Mouse (Mus musculus): ENCODE data around the gene Tmem52b. TPM values are rescaled to one million over a fixed set of nuclear protein-coding genes. Genes with fewer than 3 reads are reported as not detected.

Gene Tmem52b
- polyA plus RNA-seq, 1 experiment from 2014 or later = 0.19 TPM

DNA sequence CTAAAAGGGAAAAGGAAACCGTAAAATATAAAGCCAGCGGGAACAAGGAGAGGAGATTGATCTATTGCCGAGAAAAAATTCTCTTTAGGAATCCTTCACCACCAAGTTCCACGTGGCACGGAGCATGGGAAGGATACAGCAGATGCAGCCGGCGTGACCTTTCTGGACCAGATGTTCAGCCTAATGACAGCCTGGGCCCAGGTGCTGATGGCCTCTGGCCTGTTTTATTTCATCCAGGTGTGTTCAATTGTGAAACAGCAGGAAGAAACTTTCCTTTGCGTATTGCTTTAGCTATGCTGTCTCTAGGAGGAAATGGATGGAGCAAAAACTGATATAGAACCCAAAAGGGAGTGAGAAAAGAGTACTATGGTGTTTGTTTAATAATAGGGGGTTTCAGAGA is 513 bp downstream of the Tmem52b start:
- Histone ChIP-seq H3K36me3 (no peaks in the 10 kb centered on the region), H3K9ac (no peak overlapping the region), H3K27me3 (no peaks in the 10 kb centered on the region), H3K4me3 (no peak overlapping the region), H3K4me2 (no peak overlapping the region), H3K27ac (no peak overlapping the region), H3K4me1 (peaks cover 3% of the 10 kb centered on the region; the same call in 1 of the 2 replicates), H3K9me3 (no peaks in the 10 kb centered on the region)
- ATAC-seq (ENCODE audit: insufficient number of reproducible peaks, low FRiP score, low TSS enrichment, low read depth) = no peak
- WGBS = 16% methylated on average over 8 of the region's 8 CpGs

DNA sequence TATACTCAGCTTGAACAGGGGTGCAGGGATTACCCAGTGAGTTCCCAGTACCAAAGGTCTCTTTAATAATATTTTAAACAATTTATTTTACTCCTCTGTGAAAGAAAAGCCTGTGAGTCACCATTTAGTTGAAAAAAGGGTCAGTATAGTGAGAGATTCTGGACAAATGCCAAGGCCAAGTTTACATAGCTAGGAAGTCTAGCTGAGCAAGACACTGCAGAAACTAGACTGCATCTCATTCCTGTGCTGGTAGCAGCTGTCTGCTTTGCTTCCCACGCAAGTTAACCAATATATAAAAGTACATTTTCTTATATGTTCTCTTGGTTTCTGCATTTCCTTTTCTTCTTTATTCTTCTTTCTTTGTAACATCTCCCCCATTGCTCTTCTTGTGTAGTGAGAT is 1.1 kb downstream of the Tmem52b start:
- no peak for ATAC-seq (ENCODE audit: insufficient number of reproducible peaks, low FRiP score, low TSS enrichment, low read depth)
- Histone ChIP-seq H3K4me2 (no peak overlapping the region), H3K27me3 (no peaks in the 10 kb centered on the region), H3K36me3 (no peaks in the 10 kb centered on the region), H3K4me1 (peaks cover 3% of the 10 kb centered on the region; the same call in 1 of the 2 replicates), H3K9ac (no peak overlapping the region), H3K4me3 (no peak overlapping the region), H3K27ac (no peak overlapping the region), H3K9me3 (no peaks in the 10 kb centered on the region)
- 42% methylated on average over 1 of the region's 1 CpGs for WGBS

DNA sequence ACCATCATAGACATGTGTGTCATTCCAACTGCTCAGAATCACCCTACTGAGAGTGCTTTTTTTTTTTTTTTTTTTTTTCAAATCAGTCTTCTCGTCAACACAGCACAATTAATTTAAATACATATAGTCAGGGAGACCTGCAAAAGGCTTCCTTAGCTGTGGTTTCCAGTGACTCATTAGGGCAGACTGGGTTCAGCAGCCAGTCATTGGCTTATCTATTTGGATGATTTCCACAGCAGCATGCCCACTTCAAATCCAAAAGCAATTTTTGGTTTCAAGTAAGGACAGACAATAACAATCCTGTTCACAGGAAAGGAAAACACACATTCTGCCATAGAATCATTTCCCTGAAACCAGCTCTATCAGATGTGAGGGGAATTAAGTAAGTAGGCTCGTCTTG is 2.0 kb downstream of the Tmem52b start:
- no peak for ATAC-seq (ENCODE audit: insufficient number of reproducible peaks, low FRiP score, low TSS enrichment, low read depth)
- 58% methylated on average over 2 of the region's 2 CpGs for WGBS
- H3K36me3 ChIP-seq = no peaks in the 10 kb centered on the region

DNA sequence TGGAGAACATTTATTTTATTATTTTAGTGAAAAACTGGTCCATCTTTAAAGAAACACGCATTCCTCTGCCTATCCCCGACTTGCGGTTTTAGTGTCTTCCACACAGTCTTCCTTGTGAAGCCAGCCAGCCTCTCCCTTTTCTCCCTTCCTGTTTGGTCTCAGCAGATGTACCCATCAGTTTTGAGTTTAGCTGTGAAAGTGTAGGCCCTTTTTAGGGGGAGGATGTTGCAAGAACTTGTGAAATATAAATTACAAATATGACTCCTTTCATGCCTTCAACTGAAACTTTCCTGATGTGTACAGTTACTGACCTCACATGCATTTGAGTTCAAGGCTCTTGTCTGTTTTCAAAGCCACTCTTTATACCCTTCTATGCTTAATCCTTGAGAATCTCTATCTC is 2.7 kb downstream of the Tmem52b start:
- Histone ChIP-seq H3K4me3 (no peak overlapping the region), H3K36me3 (no peaks in the 10 kb centered on the region), H3K9me3 (no peaks in the 10 kb centered on the region), H3K27ac (no peak overlapping the region), H3K27me3 (no peaks in the 10 kb centered on the region), H3K4me1 (peaks cover 3% of the 10 kb centered on the region; the same call in 1 of the 2 replicates), H3K9ac (no peak overlapping the region), H3K4me2 (no peak overlapping the region)
- no peak for ATAC-seq (ENCODE audit: insufficient number of reproducible peaks, low FRiP score, low TSS enrichment, low read depth)
- WGBS = 83% methylated on average over 3 of the region's 3 CpGs

More for the DNA sequence above, 2.0 kb downstream of the Tmem52b start:
- Histone ChIP-seq H3K4me2 (no peak overlapping the region), H3K4me1 (peaks cover 3% of the 10 kb centered on the region; the same call in 1 of the 2 replicates), H3K9me3 (no peaks in the 10 kb centered on the region), H3K27ac (no peak overlapping the region), H3K27me3 (no peaks in the 10 kb centered on the region), H3K9ac (no peak overlapping the region), H3K4me3 (no peak overlapping the region)

DNA sequence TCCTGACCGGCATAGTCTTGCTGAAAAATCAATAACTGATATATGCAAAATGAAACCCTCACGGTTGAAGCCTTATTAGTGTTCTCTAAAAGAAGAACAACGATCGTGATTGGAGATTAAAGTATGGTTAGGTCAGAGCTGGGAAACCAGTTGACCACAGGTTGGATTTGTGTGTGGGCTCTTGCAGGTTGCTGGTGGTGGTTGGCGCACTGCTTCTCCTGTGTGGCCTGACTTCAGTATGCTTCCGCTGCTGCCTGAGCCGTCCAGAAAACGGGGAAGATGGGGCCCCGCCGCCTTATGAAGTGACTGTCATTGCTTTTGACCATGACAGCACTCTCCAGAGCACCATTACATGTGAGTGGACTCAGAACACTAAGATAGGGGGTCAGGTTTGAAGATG is 4.0 kb downstream of the Tmem52b start:
- Histone ChIP-seq H3K4me1 (peaks cover 3% of the 10 kb centered on the region; the same call in 1 of the 2 replicates), H3K4me2 (no peak overlapping the region), H3K9ac (no peak overlapping the region), H3K27me3 (no peaks in the 10 kb centered on the region), H3K36me3 (no peaks in the 10 kb centered on the region), H3K4me3 (no peak overlapping the region), H3K9me3 (no peaks in the 10 kb centered on the region), H3K27ac (no peak overlapping the region)
- no peak for ATAC-seq (ENCODE audit: insufficient number of reproducible peaks, low FRiP score, low TSS enrichment, low read depth)
- 89% methylated on average over 10 of the region's 10 CpGs for WGBS

DNA sequence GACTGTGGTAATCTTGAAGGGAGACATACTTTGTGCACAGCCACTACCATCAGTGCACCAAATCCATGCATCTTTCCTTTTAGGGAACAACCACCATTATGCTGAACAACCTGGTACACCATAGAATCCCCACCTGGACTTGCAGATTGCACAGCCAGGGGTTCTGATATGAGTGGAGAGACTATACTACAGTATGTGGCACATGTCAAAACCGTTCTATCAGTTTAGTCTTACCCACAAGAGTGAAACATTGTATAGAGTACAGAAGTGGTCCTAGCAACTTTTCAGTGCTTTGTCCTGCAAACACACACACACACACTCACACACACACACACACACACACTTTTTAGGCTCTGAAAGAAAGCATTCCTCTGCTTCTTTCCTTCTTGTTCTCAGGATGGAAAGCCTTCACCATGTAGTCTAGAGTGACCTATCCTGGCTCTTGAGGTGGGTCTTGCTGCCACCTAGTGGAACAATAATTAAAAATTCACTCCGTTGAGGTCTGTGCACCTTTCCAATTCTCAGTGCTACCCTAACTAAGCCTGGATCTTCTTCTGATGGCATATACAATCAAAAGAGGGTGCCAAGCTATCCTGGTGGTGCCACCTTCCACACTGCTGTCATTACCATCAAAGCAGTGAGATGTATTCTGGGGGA is 5.5 kb downstream of the Tmem52b start:
- Histone ChIP-seq H3K4me3 (no peak overlapping the region), H3K27ac (no peak overlapping the region), H3K4me1 (peaks cover under 1% of the 10 kb centered on the region; the same call in 1 of the 2 replicates), H3K4me2 (no peak overlapping the region), H3K36me3 (no peaks in the 10 kb centered on the region), H3K27me3 (no peaks in the 10 kb centered on the region), H3K9me3 (no peaks in the 10 kb centered on the region), H3K9ac (no peak overlapping the region)
- WGBS = 50% methylated on average over 2 of the region's 2 CpGs
- no peak for ATAC-seq (ENCODE audit: insufficient number of reproducible peaks, low FRiP score, low TSS enrichment, low read depth)

DNA sequence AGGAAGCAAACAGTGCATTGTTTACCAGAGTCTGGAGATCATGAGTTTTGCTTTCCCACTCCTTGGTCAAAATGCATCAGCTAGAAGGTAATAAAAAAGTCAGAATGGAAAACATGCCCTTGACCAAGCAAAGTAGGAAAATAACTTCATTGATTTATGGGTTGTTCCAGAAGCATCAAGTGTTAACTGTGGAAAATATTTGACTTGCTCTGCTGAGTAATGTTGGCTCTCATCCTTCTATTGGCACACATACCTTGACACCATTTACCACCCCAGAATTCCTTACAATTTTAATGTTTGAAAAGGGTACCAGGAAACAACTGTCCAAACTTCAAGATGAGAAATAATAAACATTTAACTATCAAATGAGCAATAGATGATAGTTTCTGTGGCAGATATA is 13.7 kb downstream of the Tmem52b start:
- Histone ChIP-seq H3K4me3 (no peak overlapping the region), H3K27ac (no peak overlapping the region), H3K4me1 (no peaks in the 10 kb centered on the region), H3K9me3 (no peaks in the 10 kb centered on the region), H3K4me2 (no peak overlapping the region), H3K27me3 (no peaks in the 10 kb centered on the region), H3K36me3 (no peaks in the 10 kb centered on the region), H3K9ac (no peak overlapping the region)
- no peak for ATAC-seq (ENCODE audit: insufficient number of reproducible peaks, low FRiP score, low TSS enrichment, low read depth)

DNA sequence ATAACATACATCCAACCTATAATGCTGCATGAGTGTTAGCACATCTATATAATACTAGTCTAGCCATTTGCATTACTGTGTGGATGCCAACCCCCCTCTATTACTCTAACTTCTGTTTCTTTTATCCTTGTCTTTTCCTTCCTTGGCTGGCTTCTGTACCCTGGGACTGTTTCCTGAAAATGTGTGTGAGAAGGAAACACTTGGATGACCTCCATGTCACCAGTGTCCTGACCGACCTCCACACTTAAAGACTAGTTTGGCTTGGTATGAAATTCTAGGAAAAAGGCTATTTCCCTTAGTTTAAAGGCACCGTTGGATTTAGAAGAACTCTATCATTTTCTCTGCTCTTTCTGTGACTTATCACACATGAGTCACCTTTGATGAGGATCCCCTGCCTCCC is 15.1 kb downstream of the Tmem52b start:
- Histone ChIP-seq H3K36me3 (no peaks in the 10 kb centered on the region), H3K9ac (no peak overlapping the region), H3K4me1 (no peaks in the 10 kb centered on the region), H3K27ac (no peak overlapping the region), H3K4me2 (no peak overlapping the region), H3K9me3 (no peaks in the 10 kb centered on the region), H3K4me3 (no peak overlapping the region), H3K27me3 (no peaks in the 10 kb centered on the region)
- WGBS = 83% methylated on average over 2 of the region's 2 CpGs
- no peak for ATAC-seq (ENCODE audit: insufficient number of reproducible peaks, low FRiP score, low TSS enrichment, low read depth)

DNA sequence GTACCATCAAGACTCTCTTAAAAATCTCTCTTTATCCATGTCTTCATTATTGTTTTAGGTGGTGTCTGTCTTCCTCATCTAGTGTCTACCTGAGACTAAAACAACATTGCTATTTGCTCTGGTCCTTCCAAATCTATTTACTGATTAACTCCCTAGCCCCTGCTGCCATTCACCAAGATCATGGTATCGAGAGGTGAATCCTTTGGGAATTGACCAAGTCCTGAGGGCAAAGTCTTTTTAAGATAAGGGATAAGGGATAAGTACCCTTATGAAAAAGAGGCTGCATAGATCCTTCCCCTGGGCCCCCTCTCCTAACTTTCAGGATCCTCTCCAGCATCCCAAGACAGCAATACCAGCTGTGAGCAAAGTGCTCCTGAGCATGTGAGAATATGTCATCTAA is 17.2 kb downstream of the Tmem52b start:
- WGBS = 81% methylated on average over 1 of the region's 1 CpGs

DNA sequence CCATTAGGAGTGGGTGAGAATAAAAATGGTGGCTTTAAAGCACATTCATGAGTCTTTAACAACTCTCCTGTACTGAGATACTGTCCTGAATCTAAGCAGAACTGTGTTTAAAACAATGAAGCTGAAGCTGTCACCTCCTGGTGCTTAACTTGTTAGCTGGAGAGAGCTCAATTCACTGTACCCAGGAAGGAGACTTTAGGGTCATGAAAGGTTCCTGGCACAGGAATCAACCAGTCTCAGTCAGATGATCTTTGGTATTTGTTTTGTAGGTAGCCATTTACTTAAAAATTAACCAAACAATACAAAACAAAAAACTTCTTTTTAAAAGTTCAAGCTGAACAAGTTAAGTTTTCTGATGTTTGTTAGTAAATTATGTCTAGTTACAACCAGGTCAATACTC is 17.9 kb downstream of the Tmem52b start:
- no peaks in the 10 kb centered on the region for H3K9me3 ChIP-seq
- H3K36me3 ChIP-seq = no peaks in the 10 kb centered on the region
- H3K27me3 ChIP-seq = no peaks in the 10 kb centered on the region
- no peak overlapping the region for H3K4me2 ChIP-seq
- H3K9ac ChIP-seq = no peak overlapping the region
- no peak for ATAC-seq (ENCODE audit: insufficient number of reproducible peaks, low FRiP score, low TSS enrichment, low read depth)
- no peak overlapping the region for H3K27ac ChIP-seq
- H3K4me1 ChIP-seq = peaks cover 13% of the 10 kb centered on the region
- no peak overlapping the region for H3K4me3 ChIP-seq

More for the DNA sequence above, 17.2 kb downstream of the Tmem52b start:
- Histone ChIP-seq H3K9me3 (no peaks in the 10 kb centered on the region), H3K9ac (no peak overlapping the region), H3K4me1 (peaks cover 8% of the 10 kb centered on the region), H3K4me3 (no peak overlapping the region), H3K27me3 (no peaks in the 10 kb centered on the region), H3K27ac (no peak overlapping the region), H3K4me2 (no peak overlapping the region), H3K36me3 (no peaks in the 10 kb centered on the region)
- no peak for ATAC-seq (ENCODE audit: insufficient number of reproducible peaks, low FRiP score, low TSS enrichment, low read depth)

DNA sequence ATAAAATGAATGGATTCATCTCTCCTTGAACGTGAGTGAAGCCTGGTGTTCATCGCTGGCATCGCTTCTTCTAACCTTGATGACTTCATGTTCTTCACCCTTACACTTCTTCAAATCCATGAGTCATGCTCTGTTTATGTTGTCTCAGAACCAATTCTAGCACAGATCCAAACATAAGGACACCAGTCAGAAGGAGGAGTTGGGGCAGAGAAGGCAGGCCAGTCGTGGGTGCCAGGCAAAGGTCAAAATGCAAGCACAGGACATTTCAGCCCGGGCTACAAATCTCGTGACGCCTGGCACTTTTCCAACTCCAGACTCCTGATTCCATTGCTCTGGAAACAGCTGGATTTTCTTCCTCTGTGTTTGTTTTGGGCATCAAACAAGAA is 20.2 kb downstream of the Tmem52b start:
- Histone ChIP-seq H3K9me3 (no peaks in the 10 kb centered on the region), H3K27ac (no peak overlapping the region), H3K9ac (no peak overlapping the region), H3K4me1 (peaks cover 14% of the 10 kb centered on the region), H3K4me3 (peak overlapping the region; percentile 79), H3K36me3 (no peaks in the 10 kb centered on the region; the same call in 1 of the 2 replicates), H3K27me3 (no peaks in the 10 kb centered on the region), H3K4me2 (peak overlapping the region; percentile 93)
- WGBS = 28% methylated on average over 7 of the region's 7 CpGs
- ATAC-seq (ENCODE audit: insufficient number of reproducible peaks, low FRiP score, low TSS enrichment, low read depth) = no peak

DNA sequence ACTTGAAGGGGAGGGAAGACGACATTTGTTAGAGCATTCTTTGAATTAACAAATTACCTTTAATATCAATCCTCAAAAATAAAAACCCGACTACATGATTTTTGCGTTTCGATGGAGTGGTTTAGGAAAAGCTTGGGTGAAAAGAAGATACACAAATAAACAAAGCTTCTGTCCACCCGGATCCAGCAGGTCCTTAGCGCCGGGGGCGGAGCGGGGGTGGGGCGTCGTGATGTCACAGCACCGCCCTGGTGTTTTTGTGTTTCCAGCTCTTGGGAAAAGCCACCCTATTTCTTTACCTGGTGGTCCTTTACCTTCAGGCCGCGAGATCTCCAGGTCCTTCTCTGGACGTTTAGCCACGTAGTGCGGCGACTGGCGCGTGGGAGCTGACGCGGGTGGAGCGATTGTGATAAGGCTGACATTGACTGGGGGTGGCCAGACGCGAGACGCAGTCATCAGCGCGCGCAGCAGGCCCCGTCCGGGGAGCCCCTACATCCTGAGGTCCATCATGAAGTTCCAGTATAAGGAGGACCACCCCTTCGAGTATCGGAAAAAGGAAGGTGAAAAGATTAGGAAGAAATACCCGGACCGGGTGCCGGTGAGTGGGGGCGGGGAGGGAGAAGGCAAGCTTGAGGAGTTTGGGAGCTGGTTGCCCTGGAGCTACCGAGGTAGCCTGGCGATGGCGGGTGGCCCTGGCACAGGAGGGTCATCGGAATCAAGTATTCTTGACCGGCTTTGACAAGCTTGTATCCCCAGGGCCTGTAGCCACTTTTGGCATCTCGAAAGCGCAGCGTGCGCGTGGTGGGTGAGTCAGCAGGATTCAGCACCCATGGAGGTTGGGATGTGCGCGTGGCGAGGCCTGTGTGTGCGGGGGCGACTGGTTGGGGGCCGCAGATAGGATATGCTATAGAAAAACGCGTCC is 20.8 kb downstream of the Tmem52b start, which contains the start of gene Gabarapl1:
TSS of gene Gabarapl1 (plus strand) at position 219 of the 919 bp plus-strand sequence.
- ATAC-seq (ENCODE audit: insufficient number of reproducible peaks, low FRiP score, low TSS enrichment, low read depth) = peak; percentile 57
- Histone ChIP-seq H3K36me3 (peaks cover 4% of the 10 kb centered on the region), H3K9me3 (no peaks in the 10 kb centered on the region), H3K9ac (peak within 1 kb of the TSS; percentile 57), H3K27me3 (no peaks in the 10 kb centered on the region), H3K4me2 (peak within 1 kb of the TSS; percentile 93), H3K4me1 (peaks cover 14% of the 10 kb centered on the region), H3K4me3 (peak within 1 kb of the TSS; percentile 79), H3K27ac (peak within 1 kb of the TSS; percentile 65)
- under 1% methylated on average over 55 of the region's 55 CpGs for WGBS
